In genomic region chr13:34343719-34344375, GRCm38 (mm10) we compare ENCODE assay signal across 8 mouse cellular contexts. TPM values are rescaled to one million over a fixed set of nuclear protein-coding genes. Genes with fewer than 3 reads are reported as not detected.
DNase-seq lines count a peak whose midpoint lies in the region; ATAC-seq and TF ChIP-seq lines count a peak whose summit lies in the region.

No protein-coding gene starts in this region.

- H3K4me1 ChIP-seq in lung, adult 2 months (ENCODE audit: control insufficient read depth, insufficient read depth, low read length), result no peaks in the 10 kb centered on the region; the same call in 1 of the 2 replicates

- ATAC-seq in monocyte, adult 5-6 weeks (replicated peaks; ENCODE audit: insufficient number of reproducible peaks, low FRiP score, low TSS enrichment, poor library complexity, severe bottlenecking), result no peak

- 4% methylated on average over 31 of the region's 31 CpGs for WGBS in lung, adult 2 months

- peak overlapping the region; percentile 76 for H3K4me3 ChIP-seq in lung, adult 2 months (replicated peaks; ENCODE audit: extremely low read depth, low read depth, low read length)

- TF ChIP-seq POLR2A in lung, adult 2 months (IDR thresholded peaks at IDR 0.05; ENCODE audit: borderline replicate concordance, extremely low read depth, low read depth, low read length), result no peak

- DNase-seq in urinary bladder, adult 2 months (ENCODE audit: low spot score), result peak; percentile 31
- DNase-seq in urinary bladder, postnatal 10 days (ENCODE audit: low spot score), result no peak
- peak; percentile 32 to 56 for DNase-seq in cerebellum, postnatal 36 days
- peak; percentile 33 to 43 for DNase-seq in frontal cortex, postnatal 36 days (ENCODE audit: low spot score in 2 of 2)
- peak; percentile 28 for DNase-seq in kidney, postnatal 14 days
- DNase-seq in lung, adult 2 months, result peak; percentile 62
- peak; percentile 14 for DNase-seq in retina, postnatal 7 days (ENCODE audit: low read depth, low spot score)

- TF ChIP-seq CTCF in lung, adult 2 months (IDR thresholded peaks at IDR 0.05; ENCODE audit: insufficient read depth, low read length), result no peak

RNA-seq across cellular contexts. Expression of gene Slc22a23, which starts 1.1 kb away (rescaled TPM):
- 26.6 and 31.8 TPM in 2 replicates for polyA plus RNA-seq in urinary bladder, adult 2 months (2012; rRNA removed)
- polyA plus RNA-seq in lung, adult 2 months (2012; rRNA removed), result 78.2 and 81.6 TPM in 2 replicates
- total RNA-seq in monocyte, adult 5-6 weeks (2017), result 0.19 to 0.97 TPM in 2 of 3 replicates, not detected in the other
